Mouse (Mus musculus): ENCODE results near the gene Duxbl2.
"Not testable (repeated sequence)": the region's sequence is repeated elsewhere in the genome, so short reads cannot be mapped to it uniquely, and the experiment has no call there.

Duxbl2 gene

DNA sequence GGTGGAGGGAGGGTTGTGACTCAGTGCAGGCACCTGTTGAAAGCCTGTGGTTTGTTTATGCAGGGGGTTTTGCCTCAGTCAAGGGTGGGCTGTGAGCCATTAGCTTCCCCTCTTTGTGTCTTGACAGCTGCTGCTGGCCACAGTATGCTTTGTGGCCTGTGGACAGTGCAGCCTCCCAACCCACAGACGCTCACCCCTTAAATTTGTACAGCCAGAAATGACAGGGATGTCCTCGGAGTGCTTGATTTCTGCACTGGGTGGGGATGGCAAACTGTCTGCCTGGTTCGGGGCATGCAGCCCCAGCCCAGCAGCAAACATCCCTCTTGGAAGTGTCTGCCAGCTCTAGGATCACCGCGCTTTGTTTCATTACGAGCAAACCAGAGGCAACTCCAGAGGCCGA, at the start of gene Duxbl2:
TSS of gene Duxbl2 (plus strand) at position 200 of the 400 bp plus-strand sequence.
- not testable (repeated sequence) for DNase-seq (ENCODE audit: low read depth, low spot score)

GRCm38 (mm10) chr14:26076620-26077390, 41.3 kb upstream of the Duxbl2 start:
- not testable (repeated sequence) for DNase-seq (ENCODE audit: low read depth, low spot score)

DNA sequence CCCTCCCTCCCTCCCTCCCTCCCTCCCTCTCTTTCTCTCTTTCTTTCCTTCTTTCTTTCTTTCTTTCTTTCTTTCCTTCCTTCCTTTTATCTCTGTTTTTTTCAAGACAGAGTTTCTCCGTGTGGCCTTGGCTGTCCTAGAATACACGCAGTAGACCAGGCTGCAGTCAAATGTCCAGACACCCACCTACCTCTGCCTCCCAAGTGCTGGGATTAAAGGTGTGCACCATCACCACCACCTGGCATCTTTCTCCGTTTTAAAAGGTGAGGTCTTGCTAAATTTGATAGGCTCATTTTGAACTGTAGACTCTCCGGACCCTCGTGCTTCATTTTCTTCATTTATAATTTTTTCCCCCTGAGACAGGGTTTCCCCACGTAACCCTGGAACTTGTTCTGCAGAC, 36.9 kb upstream of the Duxbl2 start, which contains the start of gene Cphx2:
TSS of gene Cphx2 (plus strand) at position 301 of the 400 bp plus-strand sequence.
- DNase-seq (ENCODE audit: low read depth, low spot score), result not testable (repeated sequence)

DNA sequence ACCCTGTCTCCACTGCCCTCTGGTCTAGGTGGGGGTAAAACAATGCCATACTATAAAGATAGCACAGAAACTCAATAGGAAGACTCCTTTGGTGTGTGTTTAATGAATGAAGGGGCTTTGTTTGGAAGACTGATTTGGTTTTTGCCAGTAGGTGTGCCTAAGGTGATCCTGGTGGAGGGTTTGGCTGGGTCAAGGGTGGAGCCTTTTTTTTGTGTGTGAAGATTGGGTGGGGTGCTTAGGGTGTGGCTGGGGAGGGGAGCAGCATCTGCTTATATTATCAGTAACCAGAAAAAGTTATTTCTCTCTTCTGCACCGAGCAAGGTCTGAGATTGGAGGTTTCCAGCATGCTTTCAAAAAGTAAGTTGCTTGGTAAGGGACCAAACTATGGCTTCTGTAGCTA, 36.2 kb upstream of the Duxbl2 start, which contains the start of gene Cphx3:
TSS of gene Cphx3 (plus strand) at position 301 of the 400 bp plus-strand sequence.
- DNase-seq (ENCODE audit: low read depth, low spot score), result not testable (repeated sequence)

GRCm38 (mm10) chr14:26097622-26098021, 20.5 kb upstream of the Duxbl2 start:
- DNase-seq (ENCODE audit: low read depth, low spot score), result not testable (repeated sequence)

GRCm38 (mm10) chr14:26118550-26119000, 426 bp downstream of the Duxbl2 start:
- not testable (repeated sequence) for DNase-seq (ENCODE audit: low read depth, low spot score)

GRCm38 (mm10) chr14:26119095-26119494, 946 bp downstream of the Duxbl2 start:
- not testable (repeated sequence) for DNase-seq (ENCODE audit: low read depth, low spot score)

GRCm38 (mm10) chr14:26147095-26147494, 28.9 kb downstream of the Duxbl2 start:
- not testable (repeated sequence) for DNase-seq (ENCODE audit: low read depth, low spot score)

GRCm38 (mm10) chr14:26156032-26156431, 37.9 kb downstream of the Duxbl2 start:
- not testable (repeated sequence) for DNase-seq (ENCODE audit: low read depth, low spot score)

DNA sequence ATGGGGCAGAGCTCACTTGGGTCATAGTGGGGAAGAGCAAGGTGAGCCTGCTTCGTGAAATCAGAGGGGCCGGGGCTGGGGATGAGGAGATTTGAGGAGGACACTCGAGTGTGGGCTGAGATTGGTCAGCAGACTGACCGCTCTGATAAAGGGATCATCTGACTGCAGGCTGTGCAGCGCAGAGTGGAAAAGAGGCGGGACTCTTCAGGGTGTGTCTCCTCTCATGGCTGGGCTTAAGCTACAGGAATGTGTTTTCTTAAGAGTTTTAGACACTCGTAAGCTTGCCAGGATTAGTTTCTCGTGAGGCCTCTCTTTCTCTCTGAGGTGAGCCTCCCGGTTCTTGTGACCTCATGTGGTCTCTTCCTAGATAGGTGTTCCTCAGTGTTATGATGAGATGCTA, 43.0 kb downstream of the Duxbl2 start:
- DNase-seq (ENCODE audit: low read depth, low spot score), result not testable (repeated sequence)

DNA sequence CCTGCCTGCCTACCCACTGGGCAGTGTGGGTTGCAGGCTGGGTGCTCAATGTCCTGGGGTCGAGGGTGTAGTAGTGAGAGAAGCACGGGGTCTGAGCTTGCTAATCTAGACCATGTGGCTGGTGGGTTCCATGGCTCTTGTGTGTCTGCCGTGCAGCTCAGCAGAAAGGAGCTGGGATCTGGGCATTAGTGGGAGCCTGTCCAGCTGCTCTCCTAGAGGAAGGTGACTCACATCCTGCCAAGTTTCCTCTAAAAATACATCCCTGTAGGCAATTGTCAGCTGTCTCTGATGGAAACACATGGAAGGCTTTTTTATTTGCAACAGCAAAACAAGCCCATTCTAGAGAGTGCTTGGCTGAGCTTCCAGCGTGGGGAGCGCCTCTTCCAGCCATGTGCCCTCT, 44.3 kb downstream of the Duxbl2 start:
- DNase-seq (ENCODE audit: low read depth, low spot score), result not testable (repeated sequence)

DNA sequence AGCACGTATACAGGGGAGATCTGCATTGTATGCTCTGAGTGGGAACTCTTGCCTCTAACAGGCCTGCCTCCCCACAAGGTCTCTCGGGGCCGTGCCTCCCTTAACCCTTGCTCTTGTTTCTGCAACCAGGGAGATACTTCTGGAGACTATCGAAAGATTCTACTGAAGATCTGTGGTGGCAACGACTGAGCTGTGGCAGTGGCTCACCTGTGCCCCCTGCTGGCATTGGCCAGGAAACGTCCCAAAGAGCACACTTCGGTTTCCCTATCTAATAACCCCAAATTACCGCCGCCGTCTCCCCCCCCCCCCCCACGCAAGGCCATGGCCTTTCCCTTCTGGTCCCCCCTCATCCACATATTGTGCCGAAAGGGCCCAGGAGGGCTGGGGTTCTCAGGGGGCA, 47.1 kb downstream of the Duxbl2 start:
- not testable (repeated sequence) for DNase-seq (ENCODE audit: low read depth, low spot score)

- DNase-seq (ENCODE audit: low read depth, low spot score), result not testable (repeated sequence)
Observed at GRCm38 (mm10) chr14:26173955-26174354, 55.8 kb downstream of the Duxbl2 start.

- not testable (repeated sequence) for DNase-seq (ENCODE audit: low read depth, low spot score)
Observed at GRCm38 (mm10) chr14:26175028-26175427, 56.9 kb downstream of the Duxbl2 start.
